Mouse (Mus musculus): ENCODE results near the gene Rapgef5.

Rapgef5 gene

DNA sequence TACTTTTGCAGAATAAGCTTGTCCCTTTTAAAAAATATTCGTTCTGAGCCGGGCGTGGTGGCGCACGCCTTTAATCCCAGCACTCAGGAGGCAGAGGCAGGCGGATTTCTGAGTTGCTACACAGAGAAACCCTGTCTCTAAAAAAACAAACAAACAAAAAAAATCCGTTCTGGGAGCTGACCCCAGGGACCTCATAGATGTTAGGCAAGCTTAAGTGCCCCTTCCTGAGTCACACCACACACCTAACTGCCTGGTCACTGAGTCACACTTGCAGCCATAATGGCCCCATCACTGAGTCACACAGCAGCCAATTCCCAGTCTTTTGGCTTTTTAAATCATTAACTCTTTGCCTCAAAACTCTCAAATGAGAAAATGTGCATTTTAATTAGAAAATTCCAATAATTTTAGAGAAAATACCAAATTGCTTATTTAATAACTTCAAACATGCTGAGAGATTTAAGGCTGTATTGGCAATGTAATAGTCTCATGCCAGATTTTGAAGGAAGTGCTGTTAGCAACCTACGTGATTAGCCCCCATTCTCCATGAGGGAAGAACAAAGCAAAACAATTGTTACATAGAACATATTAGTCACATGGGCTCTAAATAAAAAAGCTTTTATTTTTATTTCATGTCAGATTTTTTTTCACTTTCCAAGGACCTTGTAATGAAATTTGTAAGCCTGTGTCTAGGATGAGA is 211.3 kb downstream of the Rapgef5 start:
- no peak for DNase-seq

DNA sequence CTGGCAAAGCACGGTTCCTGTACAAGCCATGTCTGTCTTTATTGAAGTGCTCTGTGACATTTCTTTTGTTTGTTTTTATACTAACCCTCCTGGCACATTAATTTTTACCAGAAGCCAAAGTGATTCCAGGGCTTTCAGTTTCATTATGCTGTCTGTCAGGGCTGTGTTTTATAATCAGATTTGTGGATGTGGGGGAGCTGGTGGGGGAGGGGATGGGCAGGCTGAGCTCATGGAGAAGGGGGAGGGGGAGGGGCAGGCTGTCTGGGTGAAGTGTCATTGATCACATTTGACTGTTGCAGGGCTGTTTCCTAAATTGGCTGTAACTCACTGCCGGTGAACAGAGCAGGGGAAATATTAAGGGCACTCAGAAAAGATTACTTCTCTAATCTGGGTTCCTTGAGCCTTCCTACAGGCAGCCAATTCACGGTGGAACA is 211.9 kb downstream of the Rapgef5 start:
- DNase-seq = peak; percentile 45

DNA sequence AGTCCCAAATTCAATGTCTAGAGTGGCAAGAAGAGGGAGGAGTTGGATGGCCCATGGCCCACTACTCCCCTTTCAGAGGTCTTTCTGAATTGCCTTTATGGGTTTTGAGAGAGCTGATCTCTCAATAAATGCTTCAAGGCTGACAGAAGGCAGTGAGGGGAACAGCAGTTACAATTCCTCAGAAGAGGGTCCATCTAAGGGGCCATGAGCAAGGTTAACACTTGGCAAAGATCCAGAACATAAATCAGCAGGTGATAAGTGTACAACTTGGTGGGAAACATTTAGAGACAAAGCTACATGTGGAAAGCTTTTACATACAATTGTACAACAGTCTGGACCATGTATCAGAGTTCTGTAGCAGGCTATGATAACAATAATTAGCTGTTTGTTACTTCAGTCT is 217.3 kb downstream of the Rapgef5 start:
- DNase-seq = no peak

DNA sequence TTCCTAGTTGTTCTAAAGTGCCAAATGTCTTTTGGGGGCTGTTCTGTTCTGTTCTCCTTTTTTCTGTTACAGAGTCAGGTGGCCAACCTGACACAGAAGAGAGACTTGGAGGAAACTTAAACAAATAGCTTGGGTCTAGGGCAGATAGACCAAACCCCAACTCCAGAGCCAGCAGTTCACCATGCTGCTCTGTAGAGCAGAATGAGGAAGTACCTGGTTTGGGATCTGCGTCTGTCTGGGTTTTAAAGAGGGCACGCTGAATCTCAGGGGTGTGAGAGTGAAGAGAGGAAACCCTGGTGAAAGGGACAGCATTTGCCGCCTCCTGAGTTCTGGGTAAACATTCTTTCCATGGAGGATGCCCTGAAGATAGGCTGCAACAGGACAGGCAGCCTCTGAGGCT is 219.9 kb downstream of the Rapgef5 start:
- no peak for DNase-seq

DNA sequence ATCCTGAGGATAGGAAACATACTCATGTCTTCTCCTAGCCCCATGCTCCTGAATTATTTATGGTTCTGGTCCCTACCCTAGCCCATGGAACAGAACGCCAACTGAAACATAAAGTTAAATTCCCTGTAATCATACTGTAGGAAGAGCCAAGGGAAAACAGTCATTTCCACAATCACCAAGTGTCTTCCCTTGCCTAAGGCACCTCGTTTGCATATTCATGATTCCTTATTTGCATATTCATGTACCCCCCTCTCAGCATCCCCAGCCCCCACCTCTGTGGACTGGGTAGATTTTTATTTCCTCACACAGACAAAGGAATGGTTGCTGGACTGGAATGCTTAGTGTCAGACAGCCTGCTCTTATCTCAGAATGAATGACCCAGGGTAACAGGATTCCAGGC is 220.6 kb downstream of the Rapgef5 start:
- DNase-seq = no peak

DNA sequence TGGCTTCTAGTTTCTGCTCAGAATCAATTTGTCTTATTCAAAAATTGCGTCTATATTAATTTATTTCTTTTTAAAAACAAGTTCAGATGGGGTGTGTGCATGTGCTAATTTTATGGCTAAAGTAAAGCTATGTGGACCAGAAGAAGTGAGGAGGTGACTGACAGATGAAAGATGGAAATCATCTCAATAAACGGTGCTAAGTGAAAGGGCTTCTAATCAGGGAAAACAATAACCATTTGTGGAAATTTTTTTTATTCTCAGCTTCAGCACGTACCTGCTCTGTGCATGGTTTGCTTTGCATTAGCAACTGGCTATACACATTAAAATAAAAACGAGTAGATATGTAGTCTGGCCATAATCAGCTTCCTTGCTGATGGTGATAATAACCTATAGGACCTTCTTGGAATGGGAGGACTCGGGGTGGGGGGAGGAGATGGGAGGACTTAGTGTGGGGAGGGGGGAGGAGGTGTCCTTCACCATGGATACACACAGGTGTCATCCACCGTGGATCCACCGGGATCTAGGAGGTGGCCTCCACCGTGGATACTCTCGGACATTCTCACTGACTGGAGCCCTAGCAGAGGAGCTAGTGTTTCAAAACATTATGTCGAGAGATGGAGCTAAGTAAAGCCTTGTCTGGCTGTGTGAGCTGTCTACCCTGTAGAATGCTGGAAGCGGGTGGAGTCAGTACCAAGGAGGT is 221.2 kb downstream of the Rapgef5 start:
- DNase-seq = no peak

DNA sequence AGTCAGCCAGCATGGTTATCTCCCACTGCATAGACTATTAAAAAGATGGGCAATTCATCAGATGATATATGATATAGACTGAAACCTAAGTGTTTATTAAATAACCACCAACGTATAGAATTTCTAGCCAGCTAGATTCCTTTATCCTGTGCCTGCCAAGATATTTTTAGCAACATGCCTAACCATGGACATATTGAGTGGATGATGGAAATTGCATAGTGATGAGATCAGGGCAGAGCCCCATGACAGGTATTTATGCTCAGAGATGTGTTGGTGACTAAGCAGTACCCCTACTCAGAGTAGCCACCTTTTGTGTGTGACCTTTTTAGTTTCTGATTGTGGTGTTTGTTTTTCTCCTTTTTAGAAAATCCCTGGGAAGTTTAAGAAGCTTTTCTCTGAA is 226.2 kb downstream of the Rapgef5 start:
- no peak for DNase-seq

DNA sequence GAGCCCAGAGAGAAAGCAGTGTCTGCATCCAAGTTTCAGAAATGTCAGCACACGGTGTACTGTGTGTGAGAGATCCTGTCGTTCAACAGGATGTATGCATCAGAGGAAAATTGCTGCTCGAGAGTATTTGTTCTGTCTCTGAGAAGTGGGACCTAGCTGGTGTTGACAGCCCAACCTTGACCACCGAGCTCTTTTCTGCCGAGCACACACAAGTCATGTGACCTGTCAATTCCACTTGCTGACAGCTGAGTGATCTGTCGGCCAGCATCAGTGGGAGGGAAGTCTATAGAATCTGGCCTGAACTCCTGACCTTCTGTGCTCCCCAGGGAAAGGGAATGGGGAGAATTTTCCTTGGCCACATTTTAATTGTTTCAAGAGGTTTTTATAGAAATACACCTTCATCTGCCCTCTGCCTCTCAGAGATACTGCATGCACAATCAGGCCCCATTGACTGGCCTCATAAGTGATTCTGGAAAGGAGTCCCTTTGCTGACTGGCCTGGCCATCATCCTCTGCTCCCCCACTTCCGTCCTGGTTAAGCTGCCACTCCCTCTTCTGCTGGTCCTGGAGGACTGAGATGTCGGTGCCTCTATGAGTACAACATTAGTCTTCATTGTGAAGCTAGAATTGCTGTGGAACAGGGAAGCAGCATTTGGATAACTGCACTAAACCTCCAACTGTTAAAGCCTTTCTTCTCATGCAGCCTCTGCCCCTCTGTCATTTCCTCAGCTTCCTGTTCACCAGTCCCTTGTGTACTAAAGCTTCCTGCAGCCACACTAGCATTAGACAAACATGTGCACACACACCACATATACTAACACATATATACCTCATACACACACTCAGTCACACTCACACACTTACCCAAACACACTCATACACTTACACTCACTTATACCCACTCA is 228.6 kb downstream of the Rapgef5 start:
- no peak for DNase-seq

DNA sequence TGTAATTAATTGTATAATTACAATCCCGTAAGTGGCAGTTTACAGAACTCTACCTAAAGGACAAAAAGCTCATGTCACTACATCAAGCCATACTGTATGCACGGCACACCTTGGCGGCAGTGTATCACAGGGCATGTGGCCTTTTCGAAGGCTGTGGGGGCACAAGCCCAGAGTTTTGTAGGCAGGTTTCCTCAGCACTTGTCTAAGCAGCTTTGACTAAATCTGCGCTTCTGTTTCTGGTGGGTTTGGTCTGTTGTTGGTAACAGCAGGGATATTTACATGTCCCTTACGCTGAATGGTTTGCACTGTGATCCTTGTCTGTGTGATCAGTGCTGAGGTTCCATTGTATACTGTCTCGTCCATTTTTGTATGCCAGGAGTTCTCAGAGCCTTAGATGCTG is 230.3 kb downstream of the Rapgef5 start:
- no peak for DNase-seq

DNA sequence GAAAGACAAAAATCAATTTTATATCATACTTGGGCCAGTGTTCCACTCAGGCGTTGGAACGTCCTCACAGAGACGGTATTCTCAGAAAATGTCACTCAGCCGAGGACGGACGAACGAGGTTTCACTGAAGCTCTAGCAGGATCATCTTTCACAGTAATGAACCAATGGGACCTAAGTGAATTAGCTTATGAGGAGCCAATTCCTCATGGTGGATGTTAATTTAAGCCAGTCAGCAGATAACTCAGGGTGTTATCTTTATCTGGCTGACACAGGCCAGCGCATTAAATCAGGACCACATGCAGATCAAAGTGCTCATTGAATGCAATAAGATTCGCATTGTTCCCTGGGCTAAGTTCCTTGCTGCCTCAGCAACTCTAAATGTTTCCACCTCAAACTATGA is 234.8 kb downstream of the Rapgef5 start:
- no peak for DNase-seq

DNA sequence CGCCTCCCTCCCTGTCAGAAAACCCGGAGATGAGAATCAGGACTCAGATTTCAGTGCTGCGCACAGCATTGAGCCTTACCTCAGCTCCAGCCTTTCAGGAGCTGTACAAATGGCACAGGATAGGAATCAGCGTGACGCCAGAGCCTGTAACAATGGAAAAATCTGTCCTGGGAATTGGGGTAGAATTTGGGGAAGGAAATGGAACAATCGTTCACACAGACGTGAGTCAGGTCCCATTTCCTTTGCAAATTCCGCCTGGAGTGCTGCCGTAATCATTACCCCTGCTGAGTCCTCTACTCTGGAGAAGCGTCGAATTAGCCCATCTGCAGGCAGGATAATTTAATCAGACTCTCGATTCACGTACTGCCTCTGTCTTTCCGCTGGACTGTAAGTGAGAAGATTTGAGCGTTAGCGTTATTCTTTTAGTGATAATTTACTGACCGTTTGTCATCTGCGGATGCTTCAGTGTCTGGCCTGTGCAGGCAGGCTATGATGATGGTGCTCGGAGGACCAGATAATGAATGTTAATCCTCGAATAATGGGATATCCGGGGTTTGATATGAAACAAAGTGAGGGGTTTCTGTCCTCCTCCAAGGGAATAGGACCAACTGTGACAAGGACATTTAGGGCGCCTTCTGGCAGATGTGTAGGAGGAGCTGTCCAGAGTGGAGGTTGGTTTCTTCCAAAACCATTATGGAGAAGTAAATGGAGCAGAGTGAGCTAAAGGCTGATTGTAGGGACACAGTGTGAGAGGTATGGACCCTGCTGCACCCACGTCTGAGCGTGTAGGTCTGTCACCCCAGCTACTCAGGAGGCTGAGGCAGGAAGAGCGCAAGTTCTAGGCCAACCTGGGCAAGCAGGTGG is 235.5 kb downstream of the Rapgef5 start:
- DNase-seq = peak; percentile 65

DNA sequence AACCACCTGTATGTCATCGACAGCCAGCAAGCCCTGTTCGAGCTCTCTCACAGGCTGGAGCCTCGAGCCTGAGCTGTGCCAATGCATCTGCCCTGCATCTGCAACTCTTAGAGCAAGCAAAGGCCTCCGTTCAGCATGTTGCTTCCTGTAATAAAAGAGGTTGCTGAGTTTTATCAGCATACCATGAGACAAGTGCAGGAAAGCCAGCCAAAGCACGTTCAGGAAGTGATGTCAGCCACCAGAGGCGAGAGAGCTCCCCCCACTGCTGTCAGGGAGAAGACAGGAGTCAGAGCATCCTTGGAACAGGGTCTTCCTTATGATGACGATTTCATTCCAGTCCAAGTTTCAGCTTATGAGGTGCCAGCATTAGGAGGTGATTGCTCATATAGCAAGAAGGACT is 239.7 kb downstream of the Rapgef5 start:
- DNase-seq = peak; percentile 34

DNA sequence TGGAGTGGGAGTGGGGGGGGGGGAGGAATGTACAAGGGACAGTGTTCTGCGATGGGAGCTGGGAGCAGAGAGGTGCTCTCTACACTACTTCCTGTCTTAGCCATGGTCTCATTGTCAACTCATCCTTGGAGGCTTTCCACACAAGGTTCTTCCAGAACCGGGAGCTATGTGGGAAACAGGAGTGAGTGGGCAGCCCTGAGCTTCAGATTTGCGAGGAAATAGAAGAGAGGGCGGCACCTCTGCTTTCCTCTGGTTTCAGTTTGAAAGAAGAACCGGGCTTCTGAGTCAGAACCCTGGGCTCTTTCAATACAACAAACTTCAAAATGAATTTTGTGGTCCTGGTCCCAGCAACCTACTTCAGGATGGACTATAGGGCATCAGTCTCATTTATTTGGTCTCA is 244.1 kb downstream of the Rapgef5 start:
- no peak for DNase-seq

DNA sequence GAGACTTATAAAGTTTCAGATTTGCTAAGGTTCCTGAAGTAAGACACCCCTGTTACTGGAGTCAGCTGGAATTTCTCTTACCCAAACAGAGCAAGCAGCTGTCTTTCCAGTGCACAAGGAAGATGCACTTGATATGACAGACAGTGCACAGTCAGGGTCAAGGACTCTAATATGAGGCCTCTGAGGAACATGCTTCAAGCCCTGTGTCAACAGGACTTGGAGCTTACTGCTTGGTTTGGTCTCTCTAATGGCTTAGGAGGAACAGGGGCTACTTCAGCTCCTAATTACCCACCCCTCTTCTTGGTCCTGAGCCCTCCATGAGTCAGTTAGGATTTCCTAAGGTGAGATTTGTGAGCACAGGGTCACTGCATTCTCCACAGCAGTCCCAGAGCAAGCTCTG is 244.6 kb downstream of the Rapgef5 start:
- DNase-seq = no peak

DNA sequence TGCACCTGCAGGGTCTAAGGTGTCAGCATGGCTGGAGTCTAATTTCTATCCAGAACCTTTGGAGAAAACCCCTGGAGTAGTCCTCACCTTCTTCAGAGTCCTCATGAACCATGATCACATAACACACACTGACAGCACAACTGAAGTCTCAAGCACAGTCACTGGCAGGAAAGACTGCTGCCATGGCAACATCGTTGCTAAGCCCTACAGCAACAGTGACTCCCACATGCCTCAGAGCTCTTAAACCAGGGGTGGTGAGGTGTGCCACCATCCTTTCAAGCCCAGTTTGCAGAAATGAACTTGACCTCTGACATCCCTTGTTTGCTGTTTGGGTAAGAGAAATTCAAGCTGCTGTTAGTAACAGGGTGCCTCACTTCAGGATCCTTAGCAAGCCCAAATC is 245.4 kb downstream of the Rapgef5 start:
- DNase-seq = no peak

DNA sequence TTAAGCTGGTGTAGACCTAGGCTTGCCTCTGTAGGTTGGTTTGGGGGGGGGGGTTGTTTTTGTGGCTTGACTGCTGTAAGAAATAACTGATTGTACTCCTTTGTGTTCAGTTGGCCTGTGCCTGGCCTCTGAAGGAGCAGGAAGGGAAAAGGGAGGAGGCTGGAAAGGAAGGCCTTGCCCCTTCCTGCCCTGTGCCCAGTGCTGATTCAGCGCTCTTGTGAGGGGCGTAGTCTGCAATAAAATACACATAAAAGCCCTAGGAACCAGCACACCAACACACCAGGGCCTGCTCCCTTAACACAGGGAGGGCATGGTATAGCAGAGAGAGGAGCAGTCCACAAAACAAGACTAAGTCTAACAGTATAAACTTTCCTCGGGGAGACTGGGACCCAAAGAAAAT is 247.0 kb downstream of the Rapgef5 start:
- peak; percentile 45 for DNase-seq

DNA sequence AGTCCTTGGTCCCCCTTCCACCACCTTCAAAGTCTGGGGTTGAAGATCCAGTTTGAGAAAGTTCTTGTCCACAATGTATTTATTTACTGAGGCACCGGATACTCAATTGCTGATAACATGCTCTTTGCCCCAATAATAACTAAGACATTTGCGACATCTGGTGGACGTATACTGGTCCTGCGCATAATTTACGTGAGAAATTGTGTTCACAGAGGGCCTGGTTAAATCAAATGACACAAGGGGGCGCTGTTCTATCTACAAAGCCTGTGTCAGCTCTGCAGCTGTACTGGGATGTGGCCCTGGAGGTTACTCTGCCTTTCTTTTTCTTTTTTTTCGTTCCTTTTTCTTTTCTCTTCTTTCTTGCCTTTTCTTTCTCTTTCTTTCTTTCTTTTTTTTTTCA is 248.6 kb downstream of the Rapgef5 start:
- peak; percentile 91 for DNase-seq

DNA sequence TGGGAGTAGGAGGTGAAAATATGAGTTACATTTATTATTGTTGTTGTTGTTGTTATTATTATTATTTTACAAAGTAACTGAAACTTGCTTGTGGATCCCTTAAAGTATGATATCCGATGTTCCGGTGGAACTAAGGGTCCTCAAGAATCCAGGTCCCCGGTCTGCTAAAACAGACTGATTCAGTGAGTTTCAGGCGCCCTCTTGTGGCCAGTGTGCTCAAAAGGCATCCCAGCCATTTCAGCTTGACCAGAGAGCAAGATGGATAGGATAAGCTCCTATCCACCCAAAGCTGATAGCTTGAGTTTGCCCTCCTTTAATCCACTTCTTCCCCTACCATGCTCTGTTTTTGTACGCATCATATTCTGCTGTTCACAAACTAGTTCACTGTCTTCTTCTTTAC is 252.8 kb downstream of the Rapgef5 start:
- peak; percentile 72 for DNase-seq

DNA sequence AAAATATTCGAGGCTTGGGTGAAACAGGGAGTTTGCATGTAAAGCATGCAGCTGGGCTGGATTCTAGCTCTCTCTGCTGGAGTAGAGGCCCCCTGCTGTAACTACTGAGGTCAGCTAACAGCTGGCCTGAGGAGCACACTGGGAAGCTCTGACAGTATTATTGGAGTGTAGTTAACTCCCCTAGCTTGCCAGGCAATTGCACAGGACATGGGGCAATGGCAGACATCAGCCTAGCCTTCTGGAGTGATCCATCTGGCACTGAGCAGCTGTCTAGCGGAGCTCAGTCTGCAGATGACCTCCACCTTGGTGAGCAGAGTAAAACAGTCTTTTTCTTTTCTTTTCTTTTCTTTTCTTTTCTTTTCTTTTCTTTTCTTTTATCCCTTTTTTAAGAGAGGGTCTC is 253.9 kb downstream of the Rapgef5 start:
- no peak for DNase-seq

DNA sequence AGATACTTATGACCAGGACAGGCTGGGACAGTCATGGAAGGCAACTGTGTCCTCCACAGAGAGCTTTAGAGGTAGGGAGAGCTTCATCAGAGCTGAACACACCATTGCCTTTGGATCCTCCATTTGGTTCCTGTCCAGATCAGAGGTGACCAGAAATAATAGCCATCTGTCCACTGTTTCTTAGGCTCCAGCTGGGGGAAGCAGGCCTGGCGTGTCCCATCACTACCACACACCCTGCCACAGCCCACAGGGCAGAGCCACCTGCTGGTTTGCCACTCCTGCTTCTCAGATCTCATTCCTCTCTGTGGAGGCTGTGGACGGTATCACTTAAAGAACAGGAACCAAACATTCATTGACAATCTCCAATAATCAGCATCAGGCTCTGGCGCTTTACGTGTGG is 254.9 kb downstream of the Rapgef5 start:
- DNase-seq = no peak

DNA sequence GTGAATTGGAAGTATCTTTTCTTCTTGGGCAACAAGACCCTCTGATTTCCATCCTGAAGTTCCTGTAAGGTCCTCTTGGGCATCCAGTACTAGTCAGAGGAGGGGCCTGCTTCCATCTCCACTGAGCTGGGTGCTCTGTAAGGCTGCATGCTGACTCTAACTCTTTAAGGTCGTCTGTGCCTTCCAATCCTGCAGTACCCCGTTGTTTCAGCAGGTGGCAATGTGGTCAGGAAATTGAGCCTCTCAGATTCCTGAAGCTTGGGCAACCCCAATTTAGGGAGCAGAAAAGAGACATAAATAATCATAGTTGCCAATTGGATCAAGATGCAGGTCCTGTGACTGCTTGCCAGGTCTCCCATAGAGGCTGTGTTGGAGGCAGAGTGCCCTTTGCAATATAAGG is 256.4 kb downstream of the Rapgef5 start:
- peak; percentile 58 for DNase-seq

DNA sequence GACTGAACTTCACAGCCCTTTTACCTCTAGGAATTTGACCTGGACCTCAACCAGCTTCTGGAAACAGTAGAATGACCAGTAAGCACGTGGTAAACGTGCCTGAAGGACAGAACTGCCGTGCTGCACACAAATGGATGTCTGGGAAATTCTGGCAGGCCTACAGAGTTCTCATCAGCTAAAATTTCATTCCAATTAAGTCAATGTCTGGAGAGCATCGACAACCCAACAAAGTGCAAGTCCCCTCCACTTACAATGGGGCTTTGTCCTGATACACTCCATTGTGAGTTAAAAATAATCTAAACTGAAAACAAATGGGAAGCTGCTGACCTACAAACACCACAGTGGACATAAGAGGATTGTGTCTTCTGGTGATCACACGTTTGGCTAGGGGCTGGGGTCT is 260.6 kb downstream of the Rapgef5 start:
- DNase-seq = no peak

DNA sequence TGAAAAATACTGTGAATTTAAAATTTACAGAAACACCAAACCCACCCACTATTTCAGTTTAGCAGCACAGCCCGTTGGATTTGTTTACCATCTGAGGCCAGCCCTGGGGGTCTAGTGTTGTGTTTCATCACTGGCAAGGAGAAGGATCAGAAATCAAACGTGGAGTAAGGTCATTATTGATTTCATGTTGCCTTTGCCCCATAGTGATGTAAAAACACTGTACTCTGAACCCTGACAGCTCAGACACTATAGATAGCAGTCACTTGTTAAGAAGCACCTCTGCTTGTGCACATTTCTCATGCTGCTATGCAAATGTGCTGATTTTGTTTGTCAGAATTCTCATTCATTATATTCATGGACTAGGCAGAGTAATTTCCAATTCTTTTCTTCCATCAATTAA is 265.1 kb downstream of the Rapgef5 start:
- DNase-seq = no peak

All from kidney, adult 9 months (tissue).